Mouse (Mus musculus) heart, embryonic 15.5 days (tissue): ENCODE measurements around the gene Ttyh3. TPM values are rescaled to one million over a fixed set of nuclear protein-coding genes. Genes with fewer than 3 reads are reported as not detected.

ENCODE experiments used
- ATAC-seq: fragments of 200-750 bp; cut with Nextera tagmentation; replicated peaks from 2 replicates; pipeline ENCODE4 v1.8.0; 2017; ENCODE audit warnings: low read depth, moderate TSS enrichment; ENCODE audit not compliant: insufficient number of reproducible peaks, insufficient read depth, low FRiP score
- H3K27ac ChIP-seq: fragments of 300-500 bp; sonication (generic); 2 replicates; pipeline ENCODE4 v1.5.1; 2015; ENCODE audit warnings: mild to moderate bottlenecking, inconsistent platforms
- H3K27me3 ChIP-seq: fragments of 300-500 bp; sonication (generic); 2 replicates; pipeline ENCODE4 v1.6.1; 2015; ENCODE audit warnings: inconsistent platforms
- H3K36me3 ChIP-seq: fragments of 300-500 bp; sonication (generic); 2 replicates; pipeline ENCODE4 v1.6.1; 2015; ENCODE audit warnings: mild to moderate bottlenecking, inconsistent platforms
- H3K4me1 ChIP-seq: fragments of 300-500 bp; sonication (generic); replicated peaks from 2 replicates; pipeline ENCODE4 v1.6.1; 2015; ENCODE audit warnings: inconsistent platforms
- H3K4me2 ChIP-seq: fragments of 300-500 bp; sonication (generic); 2 replicates; pipeline ENCODE4 v1.6.1; 2015; ENCODE audit warnings: inconsistent platforms, mild to moderate bottlenecking, moderate library complexity
- H3K4me3 ChIP-seq: fragments of 300-500 bp; sonication (generic); 2 replicates; pipeline ENCODE4 v1.5.1; 2015; ENCODE audit warnings: mild to moderate bottlenecking, inconsistent platforms
- H3K9ac ChIP-seq: fragments of 300-500 bp; sonication (generic); 2 replicates; pipeline ENCODE4 v1.6.1; 2015; ENCODE audit warnings: mild to moderate bottlenecking, inconsistent platforms
- H3K9me3 ChIP-seq: fragments of 300-500 bp; sonication (generic); replicated peaks from 2 replicates; pipeline ENCODE4 v1.6.1; 2016; ENCODE audit warnings: inconsistent platforms
- WGBS: fragments of 180-500 bp; shearing (Covaris S2); methylation state at CpG from one replicate; pipeline ENCODE4 v1.1.7; 2015; ENCODE audit warnings: mixed read lengths; 5-methylcytosine and 5-hydroxymethylcytosine counted together
- polyA plus RNA-seq: library from polyadenylated mRNA; unstranded; fragments of >200 nt; fragmentation: Nextera tagmentation; extraction: Ambion mirVana; gene quantifications from 2 replicates; pipeline ENCODE4 v1.2.1, GENCODE M21; 2015

Gene Ttyh3
- polyA plus RNA-seq, 1 experiment from 2014 or later = 20.3 TPM

- no peak overlapping the region for H3K9ac ChIP-seq
- H3K36me3 ChIP-seq = no peaks in the 10 kb centered on the region
- H3K27me3 ChIP-seq = peaks cover 10% of the 10 kb centered on the region; the same call in 1 of the 2 replicates
- WGBS = 64% methylated on average over 5 of the region's 5 CpGs
- no peak overlapping the region for H3K27ac ChIP-seq
- ATAC-seq = no peak
- H3K9me3 ChIP-seq = no peaks in the 10 kb centered on the region
- no peak overlapping the region for H3K4me3 ChIP-seq
- no peak overlapping the region for H3K4me2 ChIP-seq
- H3K4me1 ChIP-seq = peaks cover 9% of the 10 kb centered on the region; the same call in 1 of the 2 replicates
Observed at GRCm38 (mm10) chr5:140594846-140595245, 54.0 kb downstream of the Ttyh3 start.

- Histone ChIP-seq H3K36me3 (no peaks in the 10 kb centered on the region), H3K4me2 (no peak overlapping the region), H3K4me3 (no peak overlapping the region), H3K27ac (no peak overlapping the region), H3K4me1 (no peaks in the 10 kb centered on the region), H3K27me3 (0 out of 2 replicates have a peak, but pooled peaks cover 4% of the 10 kb centered on the region), H3K9ac (no peak overlapping the region), H3K9me3 (no peaks in the 10 kb centered on the region)
- WGBS = 85% methylated on average over 16 of the region's 16 CpGs
- no peak for ATAC-seq
Observed at GRCm38 (mm10) chr5:140589082-140589774, 59.6 kb downstream of the Ttyh3 start.

GRCm38 (mm10) chr5:140583732-140584368 is 65.0 kb downstream of the Ttyh3 start:
- peaks cover 12% of the 10 kb centered on the region for H3K27me3 ChIP-seq
- H3K9ac ChIP-seq = no peak overlapping the region
- no peak overlapping the region for H3K27ac ChIP-seq
- 67% methylated on average over 6 of the region's 6 CpGs for WGBS
- ATAC-seq = no peak
- no peak overlapping the region for H3K4me3 ChIP-seq
- H3K4me1 ChIP-seq = peaks cover 3% of the 10 kb centered on the region; the same call in 1 of the 2 replicates
- H3K4me2 ChIP-seq = no peak overlapping the region
- no peaks in the 10 kb centered on the region for H3K36me3 ChIP-seq
- no peaks in the 10 kb centered on the region for H3K9me3 ChIP-seq

GRCm38 (mm10) chr5:140582995-140583731 is 65.7 kb downstream of the Ttyh3 start:
- H3K4me1 ChIP-seq = peaks cover 3% of the 10 kb centered on the region; the same call in 1 of the 2 replicates
- H3K27me3 ChIP-seq = peaks cover 17% of the 10 kb centered on the region
- no peak for ATAC-seq
- no peaks in the 10 kb centered on the region for H3K36me3 ChIP-seq
- no peak overlapping the region for H3K4me2 ChIP-seq
- no peaks in the 10 kb centered on the region for H3K9me3 ChIP-seq
- H3K9ac ChIP-seq = no peak overlapping the region
- no peak overlapping the region for H3K4me3 ChIP-seq
- no peak overlapping the region for H3K27ac ChIP-seq
- WGBS = 42% methylated on average over 8 of the region's 8 CpGs

- Histone ChIP-seq H3K36me3 (no peaks in the 10 kb centered on the region), H3K9me3 (no peaks in the 10 kb centered on the region), H3K27me3 (peaks cover 17% of the 10 kb centered on the region), H3K4me1 (peaks cover 3% of the 10 kb centered on the region; the same call in 1 of the 2 replicates), H3K9ac (no peak overlapping the region), H3K4me3 (no peak overlapping the region), H3K4me2 (no peak overlapping the region), H3K27ac (no peak overlapping the region)
- WGBS = 13% methylated on average over 5 of the region's 5 CpGs
- no peak for ATAC-seq
Observed at GRCm38 (mm10) chr5:140581569-140581968, 67.3 kb downstream of the Ttyh3 start.

GRCm38 (mm10) chr5:140579771-140580170 is 69.1 kb downstream of the Ttyh3 start:
- H3K4me2 ChIP-seq = no peak overlapping the region
- H3K36me3 ChIP-seq = no peaks in the 10 kb centered on the region
- no peak for ATAC-seq
- H3K4me1 ChIP-seq = peaks cover 9% of the 10 kb centered on the region
- no peak overlapping the region for H3K27ac ChIP-seq
- H3K27me3 ChIP-seq = peaks cover 17% of the 10 kb centered on the region
- no peak overlapping the region for H3K9ac ChIP-seq
- no peaks in the 10 kb centered on the region for H3K9me3 ChIP-seq
- WGBS = 47% methylated on average over 6 of the region's 6 CpGs
- H3K4me3 ChIP-seq = no peak overlapping the region

- Histone ChIP-seq H3K9ac (no peak overlapping the region), H3K4me1 (peaks cover 9% of the 10 kb centered on the region), H3K27ac (no peak overlapping the region), H3K36me3 (no peaks in the 10 kb centered on the region), H3K27me3 (peaks cover 17% of the 10 kb centered on the region), H3K9me3 (no peaks in the 10 kb centered on the region), H3K4me3 (no peak overlapping the region), H3K4me2 (no peak overlapping the region)
- ATAC-seq = no peak
- whole genome bisulfite sequencing = 51% methylated on average over 9 of the region's 9 CpGs
Observed at GRCm38 (mm10) chr5:140579221-140579620, 69.6 kb downstream of the Ttyh3 start.

GRCm38 (mm10) chr5:140575381-140575866 is 73.4 kb downstream of the Ttyh3 start:
- 0 out of 2 replicates have a peak, but pooled peaks have one; percentile 37 for ATAC-seq
- no peak overlapping the region for H3K4me2 ChIP-seq
- H3K9ac ChIP-seq = no peak overlapping the region
- H3K27me3 ChIP-seq = peaks cover 8% of the 10 kb centered on the region; the same call in 1 of the 2 replicates
- no peak overlapping the region for H3K27ac ChIP-seq
- 32% methylated on average over 5 of the region's 5 CpGs for WGBS
- peaks cover 15% of the 10 kb centered on the region for H3K4me1 ChIP-seq
- no peak overlapping the region for H3K4me3 ChIP-seq
- no peaks in the 10 kb centered on the region for H3K36me3 ChIP-seq
- H3K9me3 ChIP-seq = no peaks in the 10 kb centered on the region

GRCm38 (mm10) chr5:140572611-140573010 is 76.2 kb downstream of the Ttyh3 start:
- H3K36me3 ChIP-seq = no peaks in the 10 kb centered on the region
- 57% methylated on average over 6 of the region's 6 CpGs for WGBS
- no peaks in the 10 kb centered on the region for H3K27me3 ChIP-seq
- H3K27ac ChIP-seq = 0 out of 2 replicates have a peak overlapping the region, but pooled peaks have one; percentile 1
- H3K4me2 ChIP-seq = no peak overlapping the region
- peaks cover 26% of the 10 kb centered on the region for H3K4me1 ChIP-seq
- no peaks in the 10 kb centered on the region for H3K9me3 ChIP-seq
- no peak overlapping the region for H3K9ac ChIP-seq
- H3K4me3 ChIP-seq = no peak overlapping the region
- ATAC-seq = no peak

GRCm38 (mm10) chr5:140571673-140572072 is 77.2 kb downstream of the Ttyh3 start:
- H3K9ac ChIP-seq = no peak overlapping the region
- no peaks in the 10 kb centered on the region for H3K9me3 ChIP-seq
- WGBS = 38% methylated on average over 10 of the region's 10 CpGs
- no peak; the same call in 1 of the 2 replicates for ATAC-seq
- no peak overlapping the region for H3K4me2 ChIP-seq
- peaks cover 26% of the 10 kb centered on the region for H3K4me1 ChIP-seq
- H3K36me3 ChIP-seq = no peaks in the 10 kb centered on the region
- H3K4me3 ChIP-seq = no peak overlapping the region
- peak overlapping the region; percentile 41 for H3K27ac ChIP-seq
- H3K27me3 ChIP-seq = no peaks in the 10 kb centered on the region

GRCm38 (mm10) chr5:140571201-140571600 is 77.6 kb downstream of the Ttyh3 start:
- H3K27ac ChIP-seq = 0 out of 2 replicates have a peak overlapping the region, but pooled peaks have one; percentile 41
- no peak overlapping the region for H3K4me2 ChIP-seq
- H3K9ac ChIP-seq = no peak overlapping the region
- peaks cover 28% of the 10 kb centered on the region for H3K4me1 ChIP-seq
- 60% methylated on average over 4 of the region's 4 CpGs for WGBS
- H3K9me3 ChIP-seq = no peaks in the 10 kb centered on the region
- H3K36me3 ChIP-seq = no peaks in the 10 kb centered on the region
- H3K4me3 ChIP-seq = no peak overlapping the region
- ATAC-seq = no peak
- H3K27me3 ChIP-seq = no peaks in the 10 kb centered on the region
